Mouse (Mus musculus) gastrocnemius, postnatal 25 days (tissue): ENCODE measurements around the gene Gpr146. TPM values are rescaled to one million over a fixed set of nuclear protein-coding genes. Genes with fewer than 3 reads are reported as not detected.
"Not testable (repeated sequence)": the region's sequence is repeated elsewhere in the genome, so short reads cannot be mapped to it uniquely, and the experiment has no call there.

Source experiments
- DNase-seq: peaks from one replicate; pipeline ENCODE4 v3.0.0; 2022
- long read RNA-seq, 2 experiments: library from polyadenylated mRNA; stranded (forward); transcript quantifications; one replicate each; pipeline ENCODE4 v2.0.0; 2021
- total RNA-seq, 2 experiments: library from RNA; stranded (reverse); gene quantifications; 1 replicate in 1 of 2; 2 replicates in 1 of 2; pipeline ENCODE4 v1.2.3; 2021

Gpr146 gene
- 10 to 100 TPM; 23.5 to 23.6 TPM for total RNA-seq
- long read RNA-seq, experiment 1, full-length matches to known transcripts: 20 of 30 reads
- long read RNA-seq, experiment 1, partial matches to known transcripts: 0 of 30 reads
- long read RNA-seq, experiment 1, other reads (novel, unspliced or antisense): 10 of 30 reads
- long read RNA-seq, experiment 2, full-length matches to known transcripts: 16 of 25 reads
- long read RNA-seq, experiment 2, partial matches to known transcripts: 0 of 25 reads
- long read RNA-seq, experiment 2, other reads (novel, unspliced or antisense): 9 of 25 reads

DNA sequence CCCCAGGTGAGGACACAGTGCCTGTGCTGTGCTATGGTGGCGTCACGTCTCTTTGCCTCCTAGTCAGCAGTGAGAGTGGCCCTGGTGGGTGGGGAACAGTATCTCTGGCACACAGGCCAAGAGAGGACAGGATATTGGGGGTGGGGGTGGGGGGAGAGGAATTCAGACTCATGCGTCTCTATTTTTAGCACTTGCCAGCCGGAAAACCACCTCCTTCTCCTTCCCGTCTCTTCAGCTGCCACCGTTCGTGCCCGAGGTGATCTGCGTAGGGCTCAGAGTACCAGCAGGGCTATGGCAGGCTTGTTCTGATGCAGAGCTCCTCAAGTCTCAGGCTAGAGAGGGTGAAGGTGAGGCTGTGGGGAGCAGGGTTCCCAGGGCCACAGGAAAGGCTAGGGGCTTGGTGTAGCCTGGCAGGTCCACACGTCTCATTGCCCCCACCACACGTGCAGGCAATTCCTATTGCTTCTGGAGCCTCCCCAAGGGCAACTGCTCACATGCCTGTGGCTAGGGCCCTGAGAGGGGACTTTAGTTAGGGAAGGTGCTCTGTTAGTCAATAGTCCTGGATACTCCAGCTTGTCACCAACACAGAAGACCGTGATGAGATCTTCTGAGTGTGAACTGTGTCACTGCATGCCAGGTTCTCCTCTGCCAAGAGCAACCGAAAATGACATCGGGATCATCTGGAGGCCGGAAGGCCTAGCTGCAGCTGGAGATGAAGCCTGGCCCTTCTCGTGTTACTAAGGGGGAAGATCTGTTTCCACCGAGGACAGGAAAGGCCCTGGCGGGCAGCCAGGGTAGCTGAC, at the start of gene Gpr146:
Gpr146 (plus strand) TSS at position 230 of the 803 bp plus-strand sequence.
- peak; percentile 80 for DNase-seq

DNA sequence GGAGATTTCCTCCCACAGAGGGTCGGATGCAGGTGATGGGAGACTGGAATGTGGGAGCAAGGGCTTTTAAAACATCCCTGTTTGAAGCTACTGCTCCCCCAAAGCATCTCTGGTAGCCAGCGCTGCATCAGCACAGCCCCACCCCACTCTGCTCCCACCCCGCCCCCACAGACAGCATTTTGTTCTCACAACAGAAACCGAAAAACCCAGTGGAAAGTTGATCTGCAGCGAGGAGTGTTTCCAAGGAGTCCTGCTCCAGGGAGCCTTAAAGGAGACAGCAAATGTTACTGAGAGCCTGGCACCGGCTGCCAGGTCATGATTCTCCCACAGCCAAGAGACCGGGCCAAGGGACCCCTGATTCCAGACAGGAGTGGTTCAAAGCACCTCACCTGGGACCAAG, 46.7 kb upstream of the Gpr146 start:
- no peak for DNase-seq

DNA sequence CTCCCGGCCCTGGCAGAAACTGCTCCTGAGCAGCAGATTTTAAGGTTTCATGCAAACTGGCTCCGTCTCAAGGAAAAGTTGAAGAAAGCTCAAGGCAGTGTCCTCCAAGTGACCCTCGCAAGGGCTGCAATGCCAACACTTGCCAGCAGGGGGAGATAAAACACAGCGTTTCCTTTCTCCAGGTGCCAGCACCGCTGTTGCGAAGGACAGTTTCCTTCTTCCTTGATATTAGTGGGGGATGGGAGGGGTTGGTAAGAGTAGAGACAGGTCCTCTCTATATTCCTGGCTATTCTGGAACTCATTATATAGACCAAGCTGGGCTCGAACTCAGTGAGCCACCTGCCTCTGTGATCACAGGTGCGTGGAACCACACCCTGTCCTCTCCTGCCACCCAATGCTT, 45.8 kb upstream of the Gpr146 start:
- DNase-seq: peak; percentile 62

DNA sequence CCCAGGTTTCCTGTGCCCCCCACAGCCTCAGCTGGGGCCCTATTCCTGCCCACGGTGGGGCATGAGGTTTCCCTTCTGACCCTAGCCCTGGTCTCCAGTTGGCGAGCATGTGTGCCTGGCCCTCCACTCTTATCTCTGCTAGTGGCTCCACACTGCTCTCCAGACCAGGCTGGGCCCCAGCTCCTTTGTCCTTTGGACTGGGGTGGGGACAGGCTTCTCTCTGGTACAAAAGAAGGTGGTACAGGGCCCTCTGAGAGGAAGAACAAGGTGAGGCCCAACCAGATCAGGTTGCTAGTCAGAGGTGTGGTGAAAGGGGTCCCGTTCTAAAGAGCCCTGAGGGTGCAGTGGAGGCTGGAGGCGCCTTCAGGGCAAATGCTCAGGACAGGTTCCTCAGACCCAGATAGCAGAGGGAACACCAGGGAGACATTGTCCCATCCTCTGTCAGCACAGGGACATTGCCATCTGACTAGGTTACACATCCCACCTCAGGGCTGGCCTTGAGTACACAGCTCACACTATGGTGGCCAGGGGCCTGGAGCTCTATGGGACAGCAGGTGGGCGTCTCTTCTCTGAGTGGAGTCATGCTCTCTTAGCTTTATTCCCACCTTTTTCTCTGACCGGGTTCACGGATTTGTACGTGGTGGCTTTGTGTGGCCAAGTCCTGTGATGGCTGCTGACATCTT, 44.8 kb upstream of the Gpr146 start:
- no peak for DNase-seq

DNA sequence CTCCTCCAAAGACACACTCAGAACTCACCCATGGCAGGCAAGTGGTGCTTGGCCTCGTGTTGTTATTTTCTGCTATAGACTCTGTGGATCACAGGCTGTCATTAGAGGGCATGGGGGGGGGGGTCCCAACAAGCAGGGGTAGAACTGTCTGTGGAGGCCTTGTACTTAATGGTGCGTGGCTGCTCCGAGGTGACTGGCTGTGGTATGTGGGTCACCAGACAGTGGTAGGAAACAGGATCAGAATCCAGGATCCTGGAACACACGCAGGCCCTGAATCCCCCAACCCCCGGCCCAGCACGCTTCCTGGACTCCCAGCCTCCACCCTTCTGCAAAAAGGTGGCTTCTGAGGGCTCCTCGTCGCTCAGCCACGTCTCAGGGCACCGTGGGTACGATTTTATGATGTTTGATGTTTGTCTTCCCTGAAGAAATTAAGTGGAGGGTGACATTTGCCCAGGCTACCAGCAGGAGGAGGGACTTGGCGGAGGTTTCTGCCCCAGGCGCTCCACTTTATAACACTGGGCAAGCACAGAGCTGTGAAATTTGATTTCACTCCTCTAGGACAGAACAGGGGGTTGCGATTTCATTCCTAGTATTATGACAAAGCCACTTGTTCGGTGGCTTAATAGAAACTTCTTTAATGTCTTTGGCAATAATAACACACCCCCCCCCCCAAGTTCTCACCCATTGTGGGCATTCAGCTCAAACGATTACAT, 44.0 kb upstream of the Gpr146 start:
- no peak for DNase-seq

DNA sequence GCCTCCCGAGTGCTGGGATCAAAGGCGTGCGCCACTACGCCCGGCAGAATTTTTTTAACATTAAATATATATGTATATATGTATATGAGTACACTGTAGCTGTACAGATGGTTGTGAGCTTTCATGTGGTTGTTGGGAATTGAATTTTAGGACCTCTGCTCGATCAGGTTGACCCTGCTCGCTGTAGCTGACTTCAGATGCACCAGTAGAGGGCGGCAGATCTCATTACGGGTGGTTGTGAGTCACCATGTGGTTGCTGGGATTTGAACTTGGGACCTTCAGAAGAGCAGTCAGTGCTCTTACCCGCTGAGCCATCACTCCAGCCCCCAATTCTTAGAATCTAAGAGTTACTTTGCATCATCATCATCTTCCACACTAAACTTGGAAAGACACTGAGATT, 43.1 kb upstream of the Gpr146 start:
- not testable (repeated sequence) for DNase-seq

DNA sequence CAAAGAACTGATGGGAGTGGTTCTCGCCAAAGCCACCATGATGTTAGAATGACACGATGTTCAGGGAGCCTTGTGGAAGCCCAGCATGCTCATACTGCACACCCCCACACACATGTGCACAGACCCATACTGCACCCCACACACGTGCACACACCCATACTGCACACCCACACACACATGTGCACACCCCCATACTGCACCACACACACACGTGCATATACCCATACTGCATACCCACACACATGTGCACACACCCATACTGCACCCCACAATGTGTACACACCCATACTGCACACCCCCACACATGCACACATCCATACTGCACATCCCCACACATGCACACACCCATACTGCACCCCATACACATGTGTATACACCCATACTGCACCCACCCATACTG, 41.9 kb upstream of the Gpr146 start:
- no peak for DNase-seq

DNA sequence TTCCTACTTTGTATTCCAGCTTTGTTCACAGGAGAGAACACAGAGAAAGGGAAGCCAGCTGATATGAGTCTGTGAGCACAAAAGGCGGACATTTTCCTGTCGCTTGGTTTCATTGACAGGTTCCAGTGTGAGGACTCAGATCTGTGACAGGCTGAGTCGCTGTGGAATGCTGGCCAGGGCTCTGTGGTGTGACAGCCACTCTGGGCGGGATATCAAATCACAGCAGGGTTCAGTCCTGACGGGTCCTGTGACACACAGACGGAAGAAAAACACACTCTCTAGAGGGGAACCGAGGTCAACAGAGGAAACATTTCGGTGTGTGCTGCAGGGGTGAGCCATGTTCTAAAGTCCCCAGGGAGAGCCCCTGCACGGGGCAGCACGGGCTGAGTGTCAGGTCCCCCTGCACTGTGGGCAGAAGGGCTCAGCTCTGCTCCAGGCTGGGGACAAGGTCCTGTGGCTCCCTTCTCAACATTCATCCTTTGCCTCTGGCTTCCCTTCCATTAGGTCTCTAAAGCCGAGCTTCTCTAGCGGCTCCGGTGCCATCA, 39.6 kb upstream of the Gpr146 start:
- DNase-seq: no peak

DNA sequence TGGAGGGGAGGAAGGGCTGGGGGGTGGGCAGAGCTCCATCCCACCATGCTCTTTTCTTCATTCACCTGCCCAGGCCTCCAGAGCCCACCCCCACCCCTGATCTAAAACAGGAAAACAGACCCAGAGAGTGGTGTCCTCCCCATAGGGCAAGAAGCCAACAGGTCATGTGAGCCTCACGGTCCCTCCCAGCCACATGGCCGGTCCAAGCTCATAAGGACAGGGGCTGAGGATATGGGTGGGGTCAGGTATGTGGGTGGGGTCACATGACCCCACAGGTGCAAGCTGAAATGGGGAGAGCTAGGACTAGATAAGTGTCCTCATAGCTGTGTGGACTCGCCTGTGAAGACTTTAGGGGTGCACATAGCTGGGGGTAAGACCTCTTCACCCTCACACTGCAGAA, 39.1 kb upstream of the Gpr146 start:
- DNase-seq: no peak

DNA sequence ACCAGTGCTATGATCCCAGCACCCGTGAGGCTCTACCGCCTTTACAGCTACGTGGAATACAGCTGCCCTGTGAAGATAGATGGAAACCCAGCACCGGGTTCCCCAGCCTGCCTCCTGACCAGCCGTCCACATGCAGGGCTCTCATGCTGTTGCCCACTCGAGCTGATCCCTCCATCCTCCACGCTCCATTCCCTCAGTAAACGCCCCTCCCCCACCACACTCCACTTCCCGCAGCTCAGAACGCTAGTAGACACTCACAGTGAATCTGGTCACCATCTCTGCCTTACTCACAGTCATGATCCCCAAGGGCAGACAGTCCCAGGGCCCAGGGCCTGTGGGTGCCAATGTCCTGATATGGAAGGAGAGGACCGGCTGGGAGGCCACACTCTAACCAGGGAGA, 38.6 kb upstream of the Gpr146 start:
- no peak for DNase-seq

DNA sequence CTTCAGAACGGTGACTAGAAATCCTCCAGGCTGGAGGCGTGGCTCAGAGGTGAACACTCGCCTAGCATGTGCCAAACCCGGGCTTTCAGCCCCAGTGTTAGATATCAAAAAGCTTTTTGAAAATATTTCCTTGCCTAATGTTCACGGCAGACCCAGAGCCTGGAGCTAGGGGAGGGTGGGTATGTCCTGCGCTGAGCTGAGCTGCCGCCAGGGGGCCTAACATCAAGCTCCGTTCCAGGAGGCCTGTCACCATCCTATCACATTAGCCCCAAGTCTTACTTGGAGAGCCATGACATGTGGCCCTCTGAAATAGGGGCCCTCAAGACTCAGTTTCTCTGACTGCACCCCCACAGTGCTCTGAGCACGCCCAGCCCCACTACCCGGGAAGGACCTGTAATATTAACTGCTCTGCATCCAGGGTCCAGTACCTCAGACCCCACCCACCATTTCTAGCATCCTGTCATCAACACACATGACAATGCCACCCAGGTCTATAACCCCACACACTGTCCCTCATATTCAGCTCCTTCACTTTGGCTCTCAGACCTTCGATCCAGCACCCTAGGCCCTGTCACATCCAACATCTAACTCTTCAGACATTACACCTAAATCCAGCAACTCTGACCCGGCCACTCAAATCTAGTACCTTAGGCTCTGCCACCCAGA, 33.3 kb upstream of the Gpr146 start:
- DNase-seq: peak; percentile 64

DNA sequence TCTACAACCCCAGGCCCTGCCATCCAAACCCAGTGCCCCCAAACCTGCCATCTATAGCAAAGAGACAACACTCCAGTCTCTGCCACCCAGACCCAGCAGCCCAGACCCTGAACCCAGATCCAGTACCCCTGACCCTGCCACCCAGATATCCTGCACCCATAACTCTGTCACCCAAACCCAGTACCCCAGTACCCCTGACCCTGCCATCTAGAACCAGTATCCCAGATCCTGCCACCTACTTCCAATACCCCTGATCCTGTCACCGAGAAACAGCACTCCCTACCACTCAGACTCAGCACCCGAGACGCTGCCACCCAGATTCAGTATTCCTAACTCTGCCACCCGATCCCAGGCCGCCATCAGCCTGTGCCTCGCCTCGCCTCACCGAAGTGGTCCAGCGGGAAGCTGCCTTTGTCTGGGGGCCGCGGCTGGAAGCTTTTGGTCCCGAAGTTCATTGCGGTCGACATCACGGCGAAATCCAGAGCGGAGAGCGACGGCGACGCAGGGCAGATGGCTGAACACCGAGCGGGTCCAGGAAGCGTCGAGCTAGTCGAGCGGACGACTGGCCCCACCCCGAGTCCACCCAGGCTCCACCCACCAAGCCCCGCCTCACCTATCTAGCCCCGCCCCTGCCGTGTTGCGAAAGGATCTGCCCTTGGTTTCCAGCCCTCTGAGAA, 32.7 kb upstream of the Gpr146 start:
- DNase-seq: peak; percentile 93

DNA sequence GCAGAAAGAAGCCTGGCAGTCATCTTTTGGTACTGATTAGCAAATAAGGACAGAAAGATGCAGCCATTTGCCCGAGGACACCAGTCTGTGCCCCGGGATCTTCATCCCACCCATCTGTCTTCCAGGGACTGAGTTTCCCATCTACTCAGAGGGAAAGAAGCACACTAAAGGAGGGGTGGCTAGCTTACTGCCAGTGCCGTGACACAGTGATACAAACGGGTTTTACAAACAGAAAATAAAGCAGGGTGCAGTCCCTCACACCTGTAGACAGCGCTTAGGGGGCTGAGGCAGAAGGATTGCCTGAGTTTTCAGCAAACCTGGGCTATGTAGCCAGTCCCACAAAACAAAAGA, 32.2 kb upstream of the Gpr146 start:
- DNase-seq: no peak

DNA sequence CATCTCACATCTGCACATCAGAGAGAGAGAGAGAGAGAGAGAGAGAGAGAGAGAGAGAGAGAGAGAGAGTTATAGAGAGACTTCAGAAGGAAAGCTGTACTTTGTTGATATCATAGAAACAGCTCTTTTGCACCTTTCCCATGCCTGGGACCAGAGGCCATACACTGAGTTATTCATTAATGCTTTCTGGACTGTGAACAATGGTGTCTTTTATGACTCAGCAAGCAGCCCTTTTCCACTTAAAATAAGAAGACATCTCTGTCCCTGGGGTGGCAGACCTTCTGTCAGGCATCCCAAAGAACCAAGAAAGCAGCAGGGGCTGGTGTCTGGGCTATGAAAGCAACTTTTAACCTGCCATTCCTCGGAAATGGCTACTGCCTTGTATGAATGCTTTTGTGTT, 30.3 kb upstream of the Gpr146 start:
- no peak for DNase-seq

DNA sequence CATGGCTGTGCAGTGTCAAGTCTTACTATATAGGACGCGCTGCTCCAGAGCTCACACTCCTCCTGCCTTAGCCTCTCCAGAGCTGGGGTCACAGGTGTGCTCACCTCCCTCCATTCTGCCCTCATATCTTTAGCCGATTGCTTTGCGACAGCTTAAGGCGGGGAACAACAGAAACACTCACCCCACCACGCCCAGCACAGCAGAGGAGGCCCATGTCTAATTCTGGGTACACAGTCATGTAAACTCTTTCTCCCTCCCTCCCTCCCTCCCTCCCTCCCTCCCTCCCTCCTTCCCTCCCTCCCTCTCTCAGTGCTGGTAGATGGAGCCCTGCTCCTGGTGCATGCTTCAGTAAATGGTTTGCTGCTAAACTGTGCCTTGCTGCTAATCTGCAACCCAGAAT, 27.8 kb upstream of the Gpr146 start:
- no peak for DNase-seq

DNA sequence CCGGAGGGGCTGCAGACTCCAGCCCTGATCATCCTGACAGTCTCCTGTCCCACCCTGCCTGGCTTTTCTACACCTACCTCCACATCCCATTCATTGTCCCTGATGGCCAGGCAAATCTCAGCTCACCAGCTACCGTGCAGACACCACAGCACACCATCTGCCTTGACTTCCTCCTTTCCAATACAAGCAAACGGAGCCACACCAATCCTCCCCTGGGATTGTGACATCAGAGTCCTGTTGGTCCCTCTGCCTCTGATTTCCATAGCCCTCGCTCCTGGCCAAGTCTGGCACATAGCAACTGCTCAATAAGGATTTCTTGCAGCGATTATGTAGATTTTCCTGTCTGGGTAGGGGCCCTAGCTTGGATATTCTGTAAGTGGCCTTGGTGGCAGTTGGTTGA, 26.4 kb upstream of the Gpr146 start, which contains the start of gene Cox19:
Cox19 (minus strand) TSS at position 285 of the 400 bp plus-strand sequence.
- no peak for DNase-seq

DNA sequence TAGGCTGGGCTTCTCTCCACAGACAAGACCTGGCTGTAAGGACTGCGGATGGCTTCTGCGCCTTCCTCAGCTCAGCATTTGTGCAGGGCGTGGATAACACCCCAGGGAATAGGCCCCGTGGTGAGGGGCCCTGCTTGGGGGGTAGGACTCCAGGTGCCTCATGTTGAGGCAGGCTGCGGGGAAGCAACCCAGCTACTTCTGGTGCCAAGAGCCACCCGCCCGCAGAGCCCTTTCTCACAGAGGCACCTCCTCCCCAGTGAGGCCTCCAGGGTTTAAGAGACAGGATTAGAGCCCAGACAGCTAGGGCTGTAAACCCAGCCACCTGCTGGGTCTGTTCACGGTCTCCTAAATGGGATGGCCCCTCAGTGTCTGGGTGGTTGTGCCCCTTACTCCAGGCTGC, 25.9 kb upstream of the Gpr146 start:
- no peak for DNase-seq

DNA sequence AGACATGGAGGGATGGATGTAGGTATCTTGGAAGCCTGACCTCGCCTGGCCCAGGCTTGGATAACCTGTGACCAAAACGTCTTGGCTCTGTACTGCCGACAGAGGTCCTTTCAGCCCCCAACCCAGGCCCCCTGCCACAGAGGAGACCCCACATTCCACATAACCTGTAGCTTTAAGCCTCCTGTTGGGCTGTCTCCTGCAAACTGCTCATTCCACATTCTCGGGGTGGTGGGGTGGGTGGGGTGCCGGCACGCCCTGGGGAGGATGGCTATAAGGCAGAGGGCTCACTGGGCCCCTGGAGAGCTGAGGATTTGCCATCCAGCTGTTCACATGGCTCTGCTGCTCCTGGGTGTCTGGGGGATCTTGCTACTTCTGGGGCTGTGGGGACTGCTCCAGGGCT, 25.2 kb upstream of the Gpr146 start, which contains the start of gene Cyp2w1:
Cyp2w1 (plus strand) TSS at position 301 of the 400 bp plus-strand sequence.
- no peak for DNase-seq

DNA sequence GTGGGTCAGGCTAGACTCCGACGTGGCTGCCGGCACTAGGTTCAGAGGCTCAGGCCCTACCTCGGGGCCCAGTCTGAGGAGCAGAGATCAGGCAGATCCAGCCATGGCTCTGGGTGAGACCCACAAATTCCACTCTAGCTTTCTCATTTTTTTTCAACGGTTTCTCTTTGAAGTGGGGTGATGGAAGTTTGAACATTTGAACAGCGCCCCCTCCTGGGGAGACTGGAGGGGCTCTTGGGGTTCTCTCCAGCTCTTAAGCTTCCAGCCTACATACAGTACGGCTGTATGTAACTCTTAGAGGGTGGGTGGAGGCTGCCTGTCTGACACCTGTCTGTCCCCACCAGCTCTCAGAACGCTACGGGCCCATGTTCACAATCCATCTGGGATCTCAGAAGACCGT, 24.0 kb upstream of the Gpr146 start:
- DNase-seq: no peak

DNA sequence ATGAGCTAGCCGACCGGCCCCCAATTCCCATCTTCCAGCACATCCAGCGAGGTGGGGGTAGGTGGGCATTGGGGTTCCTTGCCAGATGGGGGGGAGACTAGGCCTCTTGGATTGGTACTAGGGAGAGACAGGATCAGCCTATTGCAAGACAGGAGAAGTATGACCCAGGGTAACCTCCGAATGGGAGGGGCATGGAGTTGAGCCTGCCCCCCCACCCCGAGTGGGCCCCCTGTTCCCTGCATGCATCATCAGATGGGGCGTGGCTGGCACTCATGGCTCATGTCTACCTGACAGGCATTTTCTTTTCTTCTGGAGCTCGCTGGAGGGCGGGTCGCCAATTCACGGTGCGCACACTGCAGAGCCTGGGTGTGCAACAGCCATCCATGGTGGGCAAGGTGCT, 23.6 kb upstream of the Gpr146 start:
- no peak for DNase-seq

DNA sequence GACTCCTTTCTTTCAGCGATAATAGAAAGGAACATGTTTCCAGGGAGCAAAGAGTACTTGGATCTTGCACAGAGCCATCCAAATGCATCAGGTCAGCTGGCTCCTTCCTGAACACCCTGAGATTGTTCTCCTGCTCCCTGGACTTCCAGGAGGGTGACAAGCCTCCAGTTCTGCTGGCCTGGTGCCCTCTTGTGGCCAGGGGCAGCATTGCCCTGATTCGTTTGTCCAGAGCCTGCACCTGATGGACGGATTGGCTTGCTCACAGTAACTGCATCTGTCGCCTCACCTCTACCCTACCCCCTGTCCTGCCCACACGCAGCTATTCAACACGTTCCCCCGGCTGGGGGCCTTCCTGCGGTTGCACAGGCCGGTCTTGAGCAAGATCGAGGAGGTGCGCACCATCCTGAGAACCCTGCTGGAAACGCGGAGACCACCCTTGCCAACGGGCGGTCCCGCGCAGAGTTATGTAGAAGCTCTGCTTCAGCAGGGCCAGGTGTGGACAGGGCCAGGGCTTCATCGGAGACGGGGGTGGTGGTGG, 22.2 kb upstream of the Gpr146 start:
- peak; percentile 67 for DNase-seq
